Mouse (Mus musculus) heart, embryonic 12.5 days (tissue): Measurements from ENCODE around the gene Sympk. TPM values are rescaled to one million over a fixed set of nuclear protein-coding genes. Genes with fewer than 3 reads are reported as not detected.

ENCODE experiments used
- microRNA-seq: library from miRNA; unstranded; fragments of <30 nt; microRNA quantifications from one replicate; pipeline ENCODE4, GENCODE M21; 2017
- polyA plus RNA-seq: library from polyadenylated mRNA; unstranded; fragments of >200 nt; fragmentation: Nextera tagmentation; extraction: Ambion mirVana; gene quantifications from 2 replicates; pipeline ENCODE4 v1.2.1, GENCODE M21; 2016

Gene Sympk
- polyA plus RNA-seq, 1 experiment from 2014 or later: 33.2 TPM

Small RNA genes within 50 kb of the gene (microRNA-seq; reads per million reads assigned to microRNA genes)
- gene Mir3100: not detected

Other genes with a start within 250 kb of the Sympk start
- not detected in 2 replicates for gene Psg19, start 225.9 kb upstream of the Sympk start, polyA plus RNA-seq
- not detected in 2 replicates for gene Psg17, start 202.8 kb upstream of the Sympk start, polyA plus RNA-seq
- 0.17 and 0.31 TPM in 2 replicates for gene Mill2, start 184.4 kb upstream of the Sympk start, polyA plus RNA-seq
- 0.83 and 0.96 TPM in 2 replicates for gene Pglyrp1, start 153.0 kb upstream of the Sympk start, polyA plus RNA-seq
- gene Ccdc61, start 114.0 kb upstream of the Sympk start, polyA plus RNA-seq: 23.3 and 24.0 TPM in 2 replicates
- gene Nova2, start 98.5 kb upstream of the Sympk start, polyA plus RNA-seq: 0.60 and 0.64 TPM in 2 replicates
- not detected in 2 replicates for gene Nanos2, start 37.0 kb upstream of the Sympk start, polyA plus RNA-seq
- 2.7 and 3.0 TPM in 2 replicates for gene Mypop, start 33.1 kb upstream of the Sympk start, polyA plus RNA-seq
- gene Irf2bp1, start 20.3 kb upstream of the Sympk start, polyA plus RNA-seq: 21.3 and 22.8 TPM in 2 replicates
- gene Foxa3, start 839 bp upstream of the Sympk start, polyA plus RNA-seq: 0.37 TPM in 1 of 2 replicates, not detected in the other
- not detected in 2 replicates for gene Rsph6a, start 30.3 kb downstream of the Sympk start, polyA plus RNA-seq
- gene Dmwd, start 51.9 kb downstream of the Sympk start, polyA plus RNA-seq: 15.4 and 15.5 TPM in 2 replicates
- 16.4 and 17.2 TPM in 2 replicates for gene Dmpk, start 59.5 kb downstream of the Sympk start, polyA plus RNA-seq
- gene Six5, start 70.2 kb downstream of the Sympk start, polyA plus RNA-seq: 7.1 and 7.2 TPM in 2 replicates
- 2.2 TPM in 2 replicates for gene Gm4969, start 94.0 kb downstream of the Sympk start, polyA plus RNA-seq
- gene Fbxo46, start 95.5 kb downstream of the Sympk start, polyA plus RNA-seq: 10.2 and 11.2 TPM in 2 replicates
- gene Qpctl, start 124.9 kb downstream of the Sympk start, polyA plus RNA-seq: 10.0 TPM in 2 replicates
- 101 TPM in 2 replicates for gene Snrpd2, start 125.3 kb downstream of the Sympk start, polyA plus RNA-seq
- 8.0 and 9.7 TPM in 2 replicates for gene Gipr, start 141.8 kb downstream of the Sympk start, polyA plus RNA-seq
- 17.7 and 18.2 TPM in 2 replicates for gene Eml2, start 152.0 kb downstream of the Sympk start, polyA plus RNA-seq
- gene Gpr4, start 188.2 kb downstream of the Sympk start, polyA plus RNA-seq: 0.97 and 1.1 TPM in 2 replicates
- gene Opa3, start 204.0 kb downstream of the Sympk start, polyA plus RNA-seq: 37.0 and 38.4 TPM in 2 replicates
- 93.7 and 99.0 TPM in 2 replicates for gene Vasp, start 247.4 kb downstream of the Sympk start, polyA plus RNA-seq